Mouse (Mus musculus): ENCODE measurements at regions not wholly inside any gene's neighbourhood (a gene's known extent, or its start where the extent isn't known, plus 50 kb on each side); places are given as distances from the start of the nearest gene placed in this dataset.

DNA sequence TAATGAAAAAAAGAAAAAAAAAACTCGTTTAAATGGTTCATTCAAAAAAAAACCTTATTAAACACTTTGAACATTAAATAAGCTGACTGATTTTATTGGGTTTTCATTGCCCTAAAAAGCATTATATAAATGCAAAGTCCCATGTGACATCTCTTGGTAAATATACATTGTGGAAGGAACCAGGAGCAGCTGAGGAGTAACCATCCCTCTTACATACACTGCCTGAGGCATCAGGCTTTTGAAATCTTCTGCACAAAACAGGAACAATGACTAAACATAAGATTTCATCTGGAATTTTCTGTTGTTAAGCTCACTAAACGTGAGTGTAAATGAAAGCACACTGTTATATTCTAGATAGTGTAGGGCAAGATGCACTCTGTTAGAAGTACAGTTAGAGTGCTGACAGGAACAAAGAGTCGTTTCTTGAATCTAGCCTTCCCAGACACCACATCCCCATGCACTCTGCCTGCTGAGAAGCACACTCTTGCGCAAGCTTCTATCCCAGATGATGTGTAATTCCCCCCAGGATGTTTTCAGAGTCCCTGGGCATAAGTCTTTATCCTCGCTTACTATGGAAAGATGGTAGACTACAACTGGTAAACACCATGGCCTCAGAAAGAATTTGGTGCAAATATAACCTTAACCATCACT, 125.0 kb upstream of the BC052040 start:
- no peak for DNase-seq

DNA sequence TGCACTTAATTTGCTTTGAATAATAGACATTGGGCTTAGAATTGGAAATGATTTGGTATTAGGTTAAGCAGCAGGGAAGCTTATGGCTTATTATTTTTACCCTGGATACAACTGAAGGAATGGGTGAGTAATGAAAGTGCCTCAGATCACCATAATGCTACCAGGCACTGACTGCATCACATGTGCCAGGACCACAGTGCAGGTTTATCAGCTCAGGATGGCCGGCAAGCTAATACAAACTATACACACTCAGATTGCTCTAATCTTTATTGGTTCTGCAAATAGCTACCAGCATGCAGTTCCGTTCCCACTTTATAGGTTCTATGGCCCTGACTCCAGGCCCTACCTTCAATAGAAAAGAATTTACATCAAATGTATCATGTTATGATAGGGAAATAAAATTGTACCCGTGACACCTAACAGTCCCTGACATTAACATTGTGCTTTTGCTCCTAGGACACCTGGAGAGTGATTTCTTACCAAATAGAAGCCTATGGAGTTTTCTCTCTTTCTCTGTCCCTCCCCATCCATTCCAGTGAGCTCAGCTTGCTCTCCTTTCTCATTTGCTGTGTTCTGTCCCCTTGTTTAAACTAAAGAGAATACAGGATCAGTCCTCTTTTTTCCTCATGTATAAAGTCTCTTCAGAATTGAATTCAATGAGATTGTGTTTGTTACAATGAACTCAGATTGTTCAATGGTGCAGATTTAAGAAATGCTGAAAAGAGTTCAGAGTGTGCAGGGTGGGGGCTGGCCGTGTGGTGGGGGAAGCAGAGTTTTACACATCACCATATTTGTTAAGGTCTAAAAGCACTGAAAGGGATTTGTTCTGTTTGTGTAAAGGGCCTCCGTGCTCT, 121.3 kb upstream of the BC052040 start:
- no peak for DNase-seq

GRCm38 (mm10) chr2:115460882-115461151, 120.7 kb upstream of the BC052040 start:
- DNase-seq, result no peak

DNA sequence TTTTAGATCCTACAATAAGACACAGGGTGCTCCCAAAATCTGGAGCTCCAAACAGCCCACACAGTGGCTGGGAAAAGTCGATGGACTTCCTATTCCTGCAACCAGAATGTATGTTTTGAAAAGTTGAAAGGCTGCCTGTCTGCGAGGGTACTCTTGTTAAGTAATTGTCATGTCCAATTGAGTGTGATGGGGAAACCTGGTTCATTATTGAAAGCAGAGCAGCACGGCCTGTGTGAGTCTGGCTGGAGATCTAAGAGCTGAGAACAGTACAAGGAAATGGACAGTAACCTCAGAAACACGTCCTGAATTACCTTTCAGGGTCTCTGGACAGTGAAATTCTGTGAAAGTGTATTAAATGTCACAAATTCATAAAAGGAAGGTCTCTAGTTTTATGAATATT, 115.3 kb upstream of the BC052040 start:
- DNase-seq, result no peak

GRCm38 (mm10) chr2:115467107-115467745, 114.3 kb upstream of the BC052040 start:
- no peak for DNase-seq

DNA sequence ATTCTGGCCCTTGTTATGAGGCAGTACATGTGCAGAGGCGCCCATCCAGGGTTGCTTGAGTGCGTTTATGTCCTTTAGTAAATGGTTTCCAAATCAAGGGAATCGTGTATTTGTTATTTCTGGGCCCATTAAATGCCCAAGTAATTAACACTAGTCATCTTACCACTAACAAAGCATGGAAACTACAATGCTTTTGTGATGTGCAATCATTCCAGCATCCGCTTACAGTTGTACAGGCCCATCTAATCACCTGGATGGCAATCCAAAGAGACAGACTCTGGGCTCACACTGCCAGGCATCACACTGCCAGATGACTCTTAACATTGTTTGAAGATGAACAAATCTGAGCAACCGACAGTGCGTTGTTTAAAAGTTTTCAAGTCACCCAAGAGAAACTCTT, 113.6 kb upstream of the BC052040 start:
- DNase-seq, result no peak

DNA sequence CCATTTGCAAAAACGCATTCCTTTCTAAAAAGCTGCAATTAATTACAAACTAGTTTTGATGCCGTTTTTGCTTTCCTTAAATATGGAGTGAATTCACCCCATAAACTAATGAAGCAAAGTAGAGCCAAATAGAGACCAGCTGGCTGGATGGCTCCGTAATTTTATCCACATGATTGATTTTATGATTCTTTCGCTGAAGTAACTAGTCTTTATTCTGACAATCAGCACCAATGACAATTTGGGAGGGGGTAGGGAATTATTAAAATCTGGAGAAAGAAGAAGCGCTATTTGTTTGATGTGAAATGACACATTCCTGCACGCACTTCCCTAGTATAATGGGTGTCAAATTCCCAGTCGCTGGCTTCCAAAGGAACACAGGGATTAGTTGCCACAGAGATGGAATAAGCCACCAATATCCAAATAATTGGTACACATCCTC, 113.0 kb upstream of the BC052040 start:
- no peak for DNase-seq

DNA sequence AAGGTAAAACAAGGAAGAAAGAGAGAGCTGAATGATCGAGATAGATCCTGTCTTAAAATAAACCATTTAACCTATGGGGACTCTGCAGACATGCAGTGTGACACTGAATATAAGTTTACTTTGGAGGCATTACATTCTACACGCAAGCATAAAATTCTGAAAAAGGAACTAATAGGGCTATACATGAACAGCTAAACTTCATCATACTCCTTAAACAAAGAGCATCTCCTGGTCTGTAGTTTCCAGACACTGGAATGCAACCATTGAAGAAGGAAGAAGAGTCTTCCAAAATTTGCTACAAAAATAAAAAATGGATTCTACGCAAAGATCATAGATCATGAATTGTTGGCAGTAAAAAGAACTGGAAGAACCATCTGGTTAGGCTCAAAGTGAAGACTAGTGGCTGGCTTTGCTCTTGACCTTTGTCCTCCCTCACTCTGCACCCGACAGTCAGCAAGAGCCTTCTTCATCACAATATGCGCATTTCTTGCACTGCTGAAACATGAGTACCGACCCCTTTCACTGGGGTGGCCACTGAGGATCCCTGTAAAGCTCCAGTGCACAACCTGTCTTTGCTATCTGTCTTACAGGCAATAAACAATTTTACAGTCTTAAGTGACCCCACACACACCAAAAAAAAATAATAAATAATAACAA, 112.2 kb upstream of the BC052040 start:
- no peak for DNase-seq

DNA sequence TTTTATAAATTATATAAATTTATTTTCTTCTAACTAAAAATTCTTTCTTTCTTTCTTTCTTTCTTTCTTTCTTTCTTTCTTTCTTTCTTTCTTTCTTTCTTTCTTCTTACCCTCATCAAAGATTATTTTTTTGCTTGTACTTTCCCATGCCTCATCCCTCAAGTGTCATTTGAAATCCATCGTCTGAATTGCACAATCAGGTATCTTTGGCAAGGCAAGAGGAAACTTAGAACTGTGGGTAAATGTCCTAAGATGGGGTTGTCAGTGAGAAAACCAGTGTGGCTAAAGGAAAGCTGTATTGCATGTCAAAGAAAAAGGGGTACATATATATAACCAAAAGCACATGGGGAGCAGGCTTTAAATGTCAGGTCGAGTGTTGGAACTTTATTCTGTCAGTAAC, 109.1 kb upstream of the BC052040 start:
- DNase-seq, result no peak

GRCm38 (mm10) chr2:115483418-115484288, 97.9 kb upstream of the BC052040 start:
- no peak for DNase-seq

GRCm38 (mm10) chr2:115488465-115488864, 93.1 kb upstream of the BC052040 start:
- no peak for DNase-seq

- no peak for DNase-seq
Measured at GRCm38 (mm10) chr2:115493020-115493419, 88.5 kb upstream of the BC052040 start.

- no peak for DNase-seq
Measured at GRCm38 (mm10) chr2:115499904-115500303, 81.6 kb upstream of the BC052040 start.

DNA sequence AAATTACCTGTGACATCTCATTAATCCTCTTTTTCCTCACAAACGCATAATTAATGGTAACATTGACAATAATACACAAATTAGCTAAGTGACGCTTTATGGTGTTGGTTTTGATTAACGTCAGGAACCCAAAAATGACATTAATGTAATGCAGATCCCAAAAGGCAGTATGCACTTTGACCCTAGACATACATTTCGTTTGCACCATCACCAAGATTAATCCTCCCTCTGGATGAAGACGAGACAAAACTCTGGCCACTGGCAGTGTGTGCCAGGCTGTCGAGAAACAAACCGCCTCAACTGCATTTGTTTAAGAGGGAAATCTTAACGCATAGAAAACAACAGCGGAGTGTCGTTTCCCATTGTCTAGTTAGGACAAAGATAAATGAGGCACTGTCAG, 72.0 kb upstream of the BC052040 start:
- DNase-seq, result no peak

DNA sequence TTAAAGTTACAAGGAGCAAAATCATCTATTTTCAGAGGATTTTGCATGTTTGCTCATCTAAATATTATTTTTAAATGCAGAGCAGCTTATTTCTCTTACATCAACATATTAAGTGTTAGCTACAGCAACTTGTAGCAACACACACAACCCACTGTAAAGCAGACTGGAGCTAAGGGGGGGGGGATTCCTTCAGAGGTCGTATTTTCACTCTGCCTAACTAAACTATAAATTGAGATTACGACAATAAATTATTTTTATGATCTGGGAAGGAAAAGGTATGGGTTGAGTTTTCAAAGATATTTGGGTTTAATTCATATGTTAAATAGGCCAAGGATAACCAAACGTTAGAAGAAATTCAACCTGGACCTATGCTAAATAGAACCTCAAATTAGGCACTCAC, 70.4 kb upstream of the BC052040 start:
- DNase-seq, result no peak

- no peak for DNase-seq
Measured at GRCm38 (mm10) chr2:115511612-115512525, 69.6 kb upstream of the BC052040 start.

GRCm38 (mm10) chr2:115512891-115513290, 68.6 kb upstream of the BC052040 start:
- DNase-seq, result no peak

- DNase-seq, result no peak
Measured at GRCm38 (mm10) chr2:115513774-115514231, 67.7 kb upstream of the BC052040 start.

DNA sequence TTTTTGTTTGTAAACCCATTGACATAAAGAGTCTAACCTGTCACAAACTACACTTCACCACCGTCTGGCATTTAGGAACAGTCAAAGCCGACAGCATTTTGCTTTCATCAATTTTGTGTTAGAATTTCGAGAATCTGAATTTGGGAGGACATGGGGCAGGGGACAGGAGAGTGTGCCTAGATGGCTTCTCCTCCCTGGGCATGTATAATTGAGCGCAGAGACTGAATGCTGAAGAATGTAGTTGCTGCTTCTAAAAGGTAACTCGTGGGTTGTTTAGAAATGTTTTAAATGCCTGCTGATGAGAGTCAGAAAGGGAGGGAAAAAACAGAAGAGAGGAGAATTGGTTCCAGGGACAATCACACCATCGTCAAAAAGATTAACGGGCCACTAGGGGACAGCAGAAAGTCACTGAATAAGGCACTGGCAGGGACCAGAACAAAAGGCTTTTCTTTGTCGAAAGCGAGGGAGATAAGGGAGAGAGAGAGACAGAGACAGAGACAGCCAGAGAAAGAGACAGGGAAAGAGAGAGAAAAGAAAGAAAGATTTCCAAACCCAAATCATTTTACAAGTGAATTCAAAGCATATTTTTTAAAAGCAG, 66.6 kb upstream of the BC052040 start:
- no peak for DNase-seq

GRCm38 (mm10) chr2:115515470-115515869, 66.0 kb upstream of the BC052040 start:
- no peak for DNase-seq

DNA sequence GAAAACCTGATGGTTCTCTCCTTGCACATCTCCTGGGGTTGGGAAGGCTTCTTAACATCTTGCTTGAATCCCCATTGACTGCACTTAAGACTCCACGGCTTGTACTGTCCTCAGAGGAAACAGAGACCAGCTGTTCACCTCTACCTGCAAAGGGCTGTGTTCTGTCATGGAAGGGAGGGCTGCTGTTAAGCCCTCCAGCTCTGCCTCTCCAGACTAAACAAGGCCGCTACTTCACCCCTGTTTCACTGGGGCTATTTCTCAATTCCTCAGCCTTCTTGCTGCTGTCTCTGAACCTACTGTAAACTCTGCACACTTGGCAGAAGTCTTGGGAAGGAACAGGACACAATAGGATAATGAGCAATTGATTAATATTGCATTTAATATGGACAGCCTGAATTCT, 64.7 kb upstream of the BC052040 start:
- DNase-seq, result no peak

Measured in thymus, postnatal 25 days (tissue).